Mouse (Mus musculus) naive thymus-derived CD4-positive, alpha-beta T cell, adult 2 months (primary cell): ENCODE measurements around the gene Myo1b.
A peak's percentile ranks its signal among the peaks of the same experiment; 100 is the strongest.
"Not testable (repeated sequence)": the region's sequence is repeated elsewhere in the genome, so short reads cannot be mapped to it uniquely, and the experiment has no call there.

Source experiments
- DNase-seq: peaks from one replicate; pipeline ENCODE4 v3.0.0-alpha.2; 2011; ENCODE audit warnings: low read depth

Myo1b gene

DNA sequence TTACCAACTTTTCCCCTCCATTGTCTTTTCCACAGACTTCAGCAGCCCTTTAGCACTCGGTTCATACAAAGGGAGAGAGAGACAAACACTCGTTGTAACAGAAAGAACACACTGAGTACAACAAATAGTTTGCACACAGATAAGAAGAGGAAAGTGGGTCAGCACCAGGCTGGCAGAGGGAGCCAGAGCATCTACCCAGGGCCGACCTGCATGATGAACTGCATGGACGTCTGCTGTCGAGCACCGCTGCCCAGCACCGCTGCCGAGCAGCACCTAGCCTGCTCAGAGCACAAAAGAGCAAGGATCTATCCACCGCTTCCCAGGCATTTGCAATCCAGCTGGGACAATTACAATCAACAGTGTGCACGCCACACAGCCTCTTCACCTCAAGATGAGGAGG is 19.9 kb downstream of the Myo1b start:
- DNase-seq: no peak

DNA sequence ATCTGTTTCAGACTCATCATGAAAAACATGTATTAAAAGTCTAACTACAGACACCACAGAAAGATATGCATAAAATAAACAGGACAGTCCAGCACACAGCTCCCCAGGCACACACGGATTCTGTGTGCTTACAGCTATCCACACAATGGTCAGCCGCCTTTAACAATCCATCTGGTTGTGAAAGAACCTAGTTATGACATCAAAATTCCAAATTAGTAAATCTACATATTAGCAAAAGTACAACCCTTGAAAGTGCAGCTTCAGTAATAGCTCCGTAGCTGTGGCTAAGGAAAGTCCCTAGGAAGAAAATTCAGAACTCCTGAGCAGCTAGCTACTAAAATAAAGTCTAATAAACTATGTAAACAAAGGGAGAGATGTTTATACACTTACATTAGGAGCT is 21.1 kb downstream of the Myo1b start:
- DNase-seq: no peak

DNA sequence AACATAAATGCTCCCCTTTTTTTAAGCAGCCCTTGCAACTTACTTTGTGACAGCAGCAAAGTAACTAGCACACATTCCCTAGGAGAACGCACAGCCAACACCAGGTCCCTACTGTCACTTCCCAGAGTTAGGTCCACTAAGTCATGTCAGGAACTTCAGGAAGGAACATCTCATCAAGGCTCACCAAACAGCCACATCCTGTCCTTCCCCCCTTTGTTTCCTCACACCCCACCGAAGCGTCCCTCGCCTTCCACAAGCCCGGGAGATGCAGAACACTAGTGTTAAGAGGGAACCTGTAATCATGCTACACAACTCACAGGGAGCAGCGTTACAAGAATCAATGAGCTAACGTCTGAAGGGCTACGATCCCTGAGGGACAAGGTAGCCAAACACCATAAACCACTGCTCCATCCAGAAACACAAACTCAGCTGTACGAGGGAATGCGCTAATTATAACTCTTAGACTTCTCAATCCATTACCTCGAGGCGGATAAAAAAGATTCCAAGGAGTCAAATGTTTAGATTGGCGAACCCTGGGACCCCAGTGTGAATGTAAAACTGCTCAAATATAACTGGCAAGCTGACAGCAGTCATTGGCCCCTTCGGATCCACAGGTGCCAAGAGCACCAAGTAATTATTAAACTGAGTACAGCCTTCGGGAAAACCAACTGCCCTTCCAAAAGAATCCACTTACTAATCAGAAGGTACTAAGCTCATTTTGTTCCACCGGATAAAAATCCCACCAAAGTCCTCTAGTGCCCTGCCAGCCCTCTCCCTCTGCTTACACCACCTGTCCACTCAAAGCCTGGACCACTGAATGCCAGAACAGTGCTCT is 22.1 kb downstream of the Myo1b start:
- no peak for DNase-seq

DNA sequence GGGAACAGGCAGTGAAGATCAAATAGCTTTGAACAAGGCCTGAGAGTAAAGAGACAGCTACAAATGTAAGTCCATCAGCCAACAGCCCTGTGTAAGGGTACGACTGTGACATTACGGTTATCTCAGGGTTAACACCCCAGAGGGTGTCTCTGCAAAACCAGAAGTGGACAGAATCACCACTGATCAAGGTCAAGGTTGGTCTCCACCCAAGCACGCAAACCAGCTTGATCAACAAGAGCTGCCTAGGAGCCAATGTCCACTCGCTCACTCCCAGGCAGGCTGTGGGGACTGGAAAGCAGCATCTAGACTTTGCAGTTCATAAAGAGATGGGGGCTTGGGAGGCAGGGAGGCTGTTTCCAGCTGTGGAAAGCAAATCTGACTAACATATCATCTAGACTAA is 23.9 kb downstream of the Myo1b start:
- no peak for DNase-seq

DNA sequence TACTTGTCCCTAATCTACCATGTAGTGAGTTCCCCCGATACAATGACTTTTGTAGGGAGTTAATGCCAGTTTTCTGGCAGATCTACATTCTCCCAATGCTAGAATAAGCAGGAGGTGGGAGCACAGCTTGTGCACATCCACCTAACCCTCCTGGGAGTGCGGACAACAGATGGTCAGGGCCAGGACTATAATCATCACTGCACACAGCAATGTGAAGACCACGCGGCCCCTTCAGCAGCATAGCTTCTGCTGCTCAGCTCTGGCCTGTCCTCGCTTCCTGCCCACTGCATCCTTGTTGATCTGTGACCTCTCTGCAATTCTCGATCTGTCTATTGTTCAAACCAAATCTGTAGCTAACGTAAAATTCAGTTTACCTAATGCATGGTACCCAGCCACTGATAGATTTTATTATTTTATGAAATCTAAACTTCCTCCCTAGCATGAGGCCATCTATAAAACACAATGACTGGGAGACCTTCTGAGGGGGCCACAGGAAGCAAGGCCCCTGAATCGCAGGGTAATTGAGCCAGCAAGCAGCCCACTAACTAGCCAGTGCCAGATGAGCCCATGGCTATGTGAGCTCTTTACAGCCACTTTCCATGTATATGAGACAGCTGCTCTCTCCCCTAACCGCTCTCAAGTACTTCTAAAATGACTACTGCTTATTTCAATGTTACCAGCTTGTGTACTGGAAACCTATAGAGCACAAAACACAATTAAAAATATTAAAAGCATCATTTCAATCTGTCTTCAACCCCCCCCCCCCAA is 27.6 kb downstream of the Myo1b start:
- DNase-seq: no peak

DNA sequence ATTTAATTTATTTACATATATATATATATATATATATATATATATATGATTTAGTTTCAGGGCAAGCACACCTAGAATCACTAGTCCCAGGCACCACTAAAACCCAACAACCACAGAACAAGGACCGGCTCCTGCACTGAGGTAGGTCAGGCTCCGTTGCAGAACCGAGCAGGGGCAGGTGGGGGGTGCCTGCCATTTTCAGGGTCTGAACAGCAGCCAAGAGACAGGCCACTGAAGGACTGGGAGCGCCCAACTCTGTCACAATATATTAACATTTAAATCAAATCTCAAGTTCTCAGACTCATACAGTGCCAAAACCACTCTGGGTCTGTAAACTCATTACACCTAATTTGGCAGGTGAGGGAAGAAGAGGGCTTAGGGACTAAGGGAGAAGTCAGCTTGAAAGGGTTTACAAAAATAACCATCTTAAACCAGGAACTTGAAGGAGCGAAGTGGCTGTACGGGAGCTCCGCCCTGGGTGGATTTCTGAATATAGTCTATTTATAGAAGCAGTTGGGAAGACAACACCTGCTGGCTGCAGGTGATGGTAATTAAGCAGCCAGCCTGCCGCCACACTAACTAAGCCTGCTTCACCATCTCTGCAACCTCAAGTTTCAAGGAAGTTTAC is 30.4 kb downstream of the Myo1b start:
- DNase-seq: no peak

DNA sequence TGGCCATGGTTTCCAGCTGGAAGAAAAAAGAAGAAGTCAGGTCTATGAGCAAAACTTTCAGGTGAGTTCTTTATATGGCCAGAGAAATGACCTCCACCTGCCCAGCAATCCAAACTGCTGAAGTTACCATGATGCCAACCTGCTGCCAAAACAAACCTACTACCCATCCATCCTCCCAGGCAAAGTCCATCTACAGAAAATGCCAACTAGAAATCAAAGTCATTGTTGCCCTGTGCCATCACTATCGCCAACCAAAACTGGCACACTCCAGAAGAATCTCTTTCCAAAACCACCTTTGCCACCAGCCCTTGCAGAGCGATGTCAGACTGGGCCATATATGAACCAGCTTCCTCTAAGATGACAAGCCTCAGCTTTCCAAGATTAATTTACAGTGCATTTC is 32.7 kb downstream of the Myo1b start:
- DNase-seq: no peak

DNA sequence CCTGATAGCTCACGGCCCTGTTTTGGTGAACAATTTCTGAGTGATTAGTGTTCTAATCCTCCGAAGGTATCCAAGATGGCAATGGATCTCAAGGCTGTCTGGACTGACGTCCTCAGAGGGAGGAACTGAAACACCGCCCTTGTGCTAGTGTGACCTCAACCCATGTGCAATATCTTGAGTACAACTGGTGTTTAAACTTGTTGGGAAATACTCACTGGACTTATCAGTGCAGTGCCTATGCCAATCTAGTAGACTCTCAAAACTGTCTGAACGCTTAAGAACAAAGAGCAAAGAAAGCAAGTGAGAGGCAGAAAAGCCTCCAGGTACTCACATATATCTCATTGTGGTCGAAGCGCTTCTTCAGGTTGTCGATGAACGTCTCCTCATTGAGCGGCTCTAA is 33.1 kb downstream of the Myo1b start:
- no peak for DNase-seq

DNA sequence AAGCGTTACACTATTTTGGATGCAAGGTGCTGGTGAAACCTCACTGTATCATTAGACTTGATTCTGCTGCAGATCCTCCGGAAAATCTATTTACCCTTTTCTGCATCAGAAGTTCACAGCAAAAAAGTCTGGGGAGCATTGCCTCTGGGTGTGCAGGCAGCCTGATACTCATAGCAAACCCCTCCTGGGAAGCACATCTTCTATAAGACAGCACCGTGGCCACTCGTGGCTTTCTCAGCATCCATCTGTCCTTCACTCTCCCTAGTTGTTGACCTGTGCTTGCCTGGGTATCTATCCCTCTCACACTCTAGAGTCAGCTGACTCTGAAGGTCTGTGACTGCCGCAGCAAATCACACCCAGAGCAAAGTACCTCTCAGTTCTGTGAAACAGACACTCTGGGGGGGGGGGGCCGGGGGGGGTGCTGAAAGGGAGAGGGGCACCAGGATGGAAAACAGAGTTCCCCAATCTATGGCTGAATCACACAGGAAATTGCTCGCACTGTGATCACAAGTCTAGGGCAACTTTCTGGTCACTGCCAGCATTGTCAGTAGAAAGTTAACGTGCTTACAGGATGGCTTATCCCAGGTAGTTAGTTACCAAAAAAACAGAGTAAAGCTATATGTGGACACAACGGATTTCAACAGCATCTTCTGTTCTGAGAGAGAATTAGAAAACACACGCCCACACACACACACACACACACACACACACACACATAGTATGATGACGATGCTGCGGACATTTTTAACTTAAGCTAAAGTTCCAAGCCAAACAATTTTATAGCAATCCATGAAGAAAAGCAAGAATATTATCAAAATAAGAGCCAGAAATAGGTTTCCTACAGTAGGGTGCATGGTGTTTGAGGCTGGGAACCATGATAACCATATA is 35.7 kb downstream of the Myo1b start:
- no peak for DNase-seq

DNA sequence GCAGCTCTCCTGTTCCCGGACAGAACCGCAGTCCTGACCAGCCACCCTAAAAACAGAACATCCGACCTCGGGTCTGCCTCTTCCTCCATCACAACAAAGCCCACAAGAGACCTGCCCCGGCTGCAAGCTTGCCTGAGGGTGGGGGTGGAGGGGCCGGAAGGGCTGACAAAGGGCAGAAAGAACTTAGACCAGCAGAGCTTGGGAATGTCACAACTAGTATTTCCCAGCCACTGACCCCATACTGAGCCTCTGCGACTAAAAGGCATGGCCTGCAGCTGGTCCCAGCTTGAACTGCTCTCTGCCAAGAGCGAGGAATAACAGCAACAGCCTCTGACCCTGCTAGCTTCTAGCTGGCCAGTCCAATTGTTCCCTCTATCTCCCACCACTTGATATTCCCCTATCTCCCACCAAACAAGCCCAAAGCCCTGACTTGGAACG is 36.5 kb downstream of the Myo1b start:
- DNase-seq: no peak

DNA sequence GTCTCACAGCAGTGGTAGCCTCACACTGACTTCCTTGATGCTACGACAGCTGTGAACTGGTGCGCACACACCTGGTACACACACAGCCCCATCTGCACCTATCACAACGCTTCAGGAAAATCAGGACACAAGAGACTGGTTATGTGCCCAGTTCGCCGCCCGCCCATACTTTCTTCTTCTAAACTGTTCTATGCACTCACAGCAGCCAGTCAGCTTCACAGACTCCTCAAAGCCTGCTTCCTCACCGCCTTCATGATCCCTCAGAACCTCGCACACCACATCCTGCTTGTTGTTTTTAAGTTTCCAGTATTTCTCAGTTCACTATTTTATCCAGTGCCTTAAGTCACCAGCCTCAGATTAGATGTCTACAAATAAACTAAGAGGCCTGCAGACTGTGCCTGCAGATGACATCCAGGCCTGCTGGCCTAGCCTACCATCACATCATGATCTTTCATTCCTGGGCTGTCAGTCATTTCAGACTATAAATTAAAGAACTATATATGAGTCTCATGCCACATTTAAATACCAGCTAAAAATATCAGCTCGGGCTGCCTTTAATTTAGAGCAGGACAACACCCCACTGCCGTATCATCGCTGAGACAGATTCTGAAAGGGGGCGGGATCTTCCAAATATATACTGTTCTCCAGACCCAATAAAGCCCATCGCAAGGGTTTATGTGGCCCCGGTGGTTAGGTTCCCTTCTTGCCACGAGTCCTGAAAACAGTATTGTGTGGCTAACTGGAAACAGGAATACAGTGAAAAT is 40.2 kb downstream of the Myo1b start:
- peak; percentile 13 for DNase-seq

DNA sequence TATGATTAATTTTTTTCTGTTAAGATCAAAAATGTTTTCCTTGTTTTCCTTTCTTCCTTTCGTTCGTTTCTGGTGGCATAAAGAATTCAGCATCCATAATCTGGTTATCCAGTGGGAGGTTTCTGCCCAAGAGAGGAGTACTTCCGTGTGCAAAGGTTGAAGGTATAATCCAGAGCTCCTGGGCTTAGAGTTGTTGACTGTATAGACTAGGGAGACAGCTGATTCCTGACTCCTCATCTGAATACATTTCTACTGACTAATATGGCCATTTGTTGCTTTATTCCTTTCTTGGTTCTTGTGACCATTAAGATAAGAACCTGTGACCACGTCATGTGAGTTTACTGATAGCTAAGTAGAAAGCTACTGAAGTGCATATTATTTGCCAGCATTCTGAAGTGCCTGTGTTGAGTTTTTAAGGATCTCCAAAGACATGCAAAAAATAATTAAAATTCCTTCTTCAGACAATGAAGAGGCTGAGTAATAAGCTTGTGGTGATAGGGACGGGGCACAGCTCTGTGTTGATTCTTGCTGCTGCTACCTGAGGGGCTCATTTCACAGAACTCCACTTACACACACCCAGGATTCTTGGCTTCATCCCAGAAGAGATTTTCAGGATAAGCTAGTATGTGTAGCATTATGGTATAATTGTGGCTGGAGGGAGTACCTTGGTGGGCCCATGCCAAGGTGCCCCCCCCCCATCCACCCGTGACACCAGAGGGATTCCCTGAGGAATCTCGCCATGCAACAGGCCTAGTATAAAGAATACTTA is 43.2 kb downstream of the Myo1b start:
- DNase-seq: no peak

DNA sequence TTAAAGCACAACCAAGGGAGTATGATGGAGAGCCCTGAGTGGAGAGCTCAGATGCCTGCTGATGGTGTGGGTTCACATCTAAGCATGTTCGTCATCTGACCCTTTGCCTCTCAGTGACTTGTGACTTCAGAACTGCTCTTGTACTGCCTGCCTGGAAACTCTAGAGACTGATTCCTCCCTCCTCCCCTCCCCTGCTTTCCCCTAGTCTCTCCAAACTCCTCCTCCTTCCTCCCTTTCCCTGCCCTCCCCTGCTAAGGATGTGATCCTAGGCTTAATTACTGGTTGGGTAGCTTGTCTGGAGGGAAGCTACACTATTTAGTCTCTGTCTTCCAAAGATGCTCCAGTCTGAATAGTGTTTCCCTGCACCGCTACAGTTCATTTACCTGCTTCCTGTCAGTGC is 44.6 kb downstream of the Myo1b start:
- not testable (repeated sequence) for DNase-seq

DNA sequence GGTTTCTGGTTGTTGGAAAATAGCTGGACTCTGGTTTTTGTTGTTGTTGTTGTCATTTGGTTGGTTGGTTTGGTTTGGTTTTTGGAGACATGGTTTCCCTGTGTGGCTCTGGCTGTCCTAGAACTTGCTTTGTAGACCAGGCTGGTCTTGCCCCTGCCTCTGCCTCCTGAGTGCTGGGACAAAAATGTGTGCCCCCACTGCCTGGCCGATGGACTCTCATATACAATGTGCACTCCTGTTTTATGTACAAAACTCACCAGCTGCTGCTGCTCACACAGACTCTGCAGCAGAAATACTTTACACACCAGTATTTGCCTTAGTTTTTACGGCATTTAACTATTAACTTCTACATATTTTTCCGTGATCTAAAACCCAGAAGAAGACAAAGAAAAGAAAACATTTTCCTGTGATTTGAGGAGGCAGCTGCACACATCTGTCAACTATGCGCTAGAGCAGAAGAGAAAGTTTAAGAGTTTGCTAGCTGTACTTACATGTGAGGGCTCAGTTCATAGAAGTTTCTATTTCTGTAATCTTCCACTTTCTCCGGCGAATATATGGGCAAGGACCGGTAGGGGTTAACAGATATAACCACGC is 52.9 kb downstream of the Myo1b start:
- no peak for DNase-seq

DNA sequence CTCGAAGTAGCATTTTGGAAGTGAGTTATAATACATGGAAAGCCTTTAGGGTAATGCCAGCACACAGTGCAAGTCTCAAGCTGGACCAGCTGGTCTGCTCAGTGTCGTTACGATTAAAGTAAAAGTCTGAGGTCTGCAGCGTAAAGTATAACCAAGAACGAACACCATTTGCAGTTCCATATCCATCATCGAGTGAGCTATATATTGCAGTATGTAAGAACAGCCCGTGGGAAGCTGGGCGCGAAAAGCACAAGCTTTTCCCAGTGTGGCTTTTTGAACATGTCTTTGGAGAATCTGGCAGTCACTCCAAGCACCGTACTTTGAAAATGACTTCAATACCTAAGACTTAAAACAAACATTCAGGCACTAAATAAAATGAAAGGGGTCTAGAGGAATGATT is 55.0 kb downstream of the Myo1b start:
- no peak for DNase-seq

DNA sequence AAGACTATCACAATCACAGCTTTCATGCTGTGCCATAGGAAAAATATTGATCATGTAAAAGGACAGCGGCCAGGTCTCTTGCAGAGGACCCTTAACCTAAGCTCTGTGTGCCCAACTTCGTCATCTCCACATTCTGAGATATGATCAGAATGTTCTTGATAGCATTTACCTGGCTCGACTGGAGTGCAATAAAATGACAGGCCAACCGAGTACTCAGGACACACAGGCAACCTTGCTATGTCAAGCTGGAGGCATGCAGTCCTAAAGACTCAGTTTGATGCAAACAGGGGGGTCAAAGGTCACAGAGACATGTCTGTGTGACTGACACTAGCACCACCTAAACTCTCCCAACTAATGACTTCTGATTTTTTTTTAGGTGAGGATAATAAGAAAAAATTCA is 58.9 kb downstream of the Myo1b start:
- DNase-seq: no peak

DNA sequence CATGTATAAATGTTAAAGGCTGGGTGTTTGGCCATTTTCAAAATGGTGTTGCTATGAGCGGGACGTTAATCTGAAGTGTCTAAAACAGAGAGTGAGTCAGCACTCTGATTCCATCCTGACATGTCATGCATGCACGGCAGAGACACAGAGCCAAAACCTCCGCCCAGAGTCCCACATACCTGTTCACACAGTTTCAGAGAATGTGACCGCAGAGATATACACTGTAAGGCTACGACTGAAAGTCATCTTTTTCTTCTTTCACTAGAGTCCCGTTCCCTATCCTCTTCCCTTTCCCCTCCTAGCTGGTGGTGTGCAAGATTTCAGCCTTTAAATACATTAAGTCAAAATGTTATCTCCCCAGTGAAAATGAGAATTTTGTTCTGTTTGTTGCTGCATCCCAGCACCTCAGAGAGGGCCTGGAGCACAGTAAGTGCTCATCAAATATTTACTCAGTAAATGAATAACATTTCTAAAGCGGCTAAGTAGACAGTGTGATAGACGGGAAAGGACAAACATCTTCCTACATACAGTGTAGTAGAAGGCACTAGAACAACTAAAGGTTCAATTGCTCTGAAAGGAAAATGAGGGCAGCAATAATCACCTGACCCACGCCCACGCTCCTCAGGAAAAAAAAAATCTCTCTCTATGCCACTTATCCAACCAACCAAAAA is 59.5 kb downstream of the Myo1b start:
- DNase-seq: no peak

DNA sequence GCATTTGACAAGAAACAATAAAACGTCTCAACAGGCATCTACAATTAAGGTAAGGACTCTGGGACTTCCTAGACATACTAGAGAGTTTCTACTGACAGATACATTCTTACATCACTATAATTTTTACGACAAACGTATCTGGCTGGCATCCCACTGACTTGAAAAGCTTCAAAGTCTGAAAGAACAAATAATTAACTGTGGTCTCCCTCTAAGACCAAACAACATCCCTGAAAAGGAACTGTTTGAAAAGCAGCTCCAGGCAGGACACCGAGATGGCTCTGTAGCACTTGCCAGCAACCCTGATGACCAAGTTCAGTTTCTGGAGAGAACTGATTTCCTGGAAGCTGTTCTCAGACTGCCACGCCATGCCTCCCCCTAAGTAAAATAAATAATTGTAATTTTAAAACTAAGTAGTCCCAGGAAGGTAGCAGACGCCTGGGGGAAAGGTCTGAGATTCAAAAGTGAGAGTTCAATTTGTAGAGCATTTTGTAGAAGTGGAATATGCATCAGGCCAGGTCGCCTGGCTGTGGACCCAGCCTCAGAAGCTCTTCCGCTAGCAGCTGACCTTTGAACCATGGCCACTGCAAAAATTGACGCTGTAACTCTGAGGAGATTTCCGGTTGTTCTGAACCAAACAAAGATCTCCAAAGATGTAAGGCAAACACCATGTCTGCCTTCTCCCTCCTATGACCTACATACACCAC is 60.2 kb downstream of the Myo1b start:
- no peak for DNase-seq

DNA sequence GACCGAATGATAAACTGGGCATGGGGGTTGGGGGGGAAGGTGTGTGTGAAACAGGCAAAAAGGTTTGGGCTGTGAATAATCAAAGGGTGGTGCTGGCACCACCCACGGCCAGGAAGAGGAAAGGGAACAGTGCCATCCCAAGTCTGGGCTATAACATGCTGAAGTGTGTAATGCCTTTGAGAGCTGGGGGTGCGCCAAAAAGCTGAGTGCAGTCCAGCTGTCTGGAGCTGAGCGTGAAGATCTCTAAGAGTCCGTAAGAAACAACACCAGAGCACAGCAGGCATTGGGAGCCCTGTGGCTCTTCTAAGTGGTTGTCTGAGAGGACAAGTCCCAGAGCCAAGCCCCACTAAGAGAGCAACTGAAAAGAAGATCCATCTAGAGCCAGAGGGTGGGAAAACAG is 63.6 kb downstream of the Myo1b start:
- no peak for DNase-seq
